10 mouse cellular contexts compared by ENCODE assay signal in the genomic region with DNA sequence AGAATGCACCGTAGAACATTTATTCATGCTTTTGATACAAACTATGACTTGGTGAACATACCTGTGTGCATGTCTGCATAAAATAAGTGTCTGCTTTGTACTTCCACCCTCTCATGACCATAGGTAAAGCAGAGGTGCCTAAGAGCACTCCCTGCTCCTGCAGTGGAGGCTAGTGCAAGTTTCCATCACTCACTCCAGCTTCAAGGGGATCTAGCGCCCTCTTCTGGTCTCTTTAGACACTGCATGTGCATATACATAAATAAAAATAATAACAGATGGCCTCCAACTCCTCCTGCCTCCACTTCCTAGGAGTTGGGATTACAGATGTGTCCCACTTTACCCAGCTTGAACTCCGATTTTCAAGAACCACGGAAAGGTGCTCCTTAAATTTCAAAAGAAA. TPM values are rescaled to one million over a fixed set of nuclear protein-coding genes. Genes with fewer than 3 reads are reported as not detected.
DNase-seq lines count a peak whose midpoint lies in the region; ATAC-seq and TF ChIP-seq lines count a peak whose summit lies in the region.
"Had no signal": no experiment of that assay in that cellular context is flagged by ENCODE, and none has a peak within 500 bp of the region (broad histone marks: within the 10 kb centered on the region; RNA-seq: fewer than 3 reads in every experiment).

No protein-coding gene starts in this region.

- peaks cover 52% of the 10 kb centered on the region for H3K36me3 ChIP-seq in heart, postnatal 0 days (replicated peaks; ENCODE audit: control insufficient read depth, insufficient read depth, low read length)

- H3K9me3 ChIP-seq in heart, postnatal 0 days (replicated peaks; ENCODE audit: control insufficient read depth, low read length), result 0 out of 2 replicates have a peak, but pooled peaks cover 5% of the 10 kb centered on the region
- H3K9me3 ChIP-seq: embryonic facial prominence, embryonic 15.5 days had no signal

- DNase-seq in heart, postnatal 0 days (ENCODE audit: low spot score), result no peak
- DNase-seq in heart, adult 9 months (ENCODE audit: low spot score in 2 of 2), result no peak
- DNase-seq in right cerebral cortex, postnatal 14 days, result peak; percentile 44
- no peak for DNase-seq in right cerebral cortex, postnatal 25 days
- peak; percentile 74 for DNase-seq in c-Kit-positive CD71-positive TER-119-positive erythroid progenitor cells, embryonic 14.5 days (ENCODE audit: low spot score)
- peak; percentile 48 to 74 for DNase-seq in kidney, postnatal 36 days
- peak; percentile 69 for DNase-seq in retina, postnatal 1 day
- no peak for DNase-seq in frontal cortex, postnatal 25 days (ENCODE audit: low spot score in 2 of 2)

- TF ChIP-seq CTCF in heart, postnatal 0 days (IDR thresholded peaks at IDR 0.05; ENCODE audit: low read depth), result peak; percentile 68

- 58% methylated on average over 4 of the region's 4 CpGs for WGBS in heart, postnatal 0 days

- no peak overlapping the region for H3K27ac ChIP-seq in heart, postnatal 0 days (ENCODE audit: low read depth)
- H3K27ac ChIP-seq: embryonic facial prominence, embryonic 15.5 days; limb, embryonic 12.5 days had no signal

- ATAC-seq in heart, postnatal 0 days (ENCODE audit: insufficient read depth, low read depth), result no peak

- no peak for TF ChIP-seq EP300 in heart, postnatal 0 days (IDR thresholded peaks at IDR 0.05; ENCODE audit: low read depth)

- H3K27me3 ChIP-seq in heart, postnatal 0 days (ENCODE audit: control insufficient read depth, insufficient read depth, low read length), result no peaks in the 10 kb centered on the region
- H3K27me3 ChIP-seq: embryonic facial prominence, embryonic 15.5 days; limb, embryonic 12.5 days had no signal

- H3K9ac ChIP-seq in heart, postnatal 0 days (replicated peaks; ENCODE audit: low read depth, low read length), result no peak overlapping the region
- H3K9ac ChIP-seq: embryonic facial prominence, embryonic 15.5 days; limb, embryonic 12.5 days had no signal

- H3K4me1 ChIP-seq in heart, postnatal 0 days (ENCODE audit: control insufficient read depth, insufficient read depth), result no peaks in the 10 kb centered on the region
- H3K4me1 ChIP-seq: embryonic facial prominence, embryonic 15.5 days; limb, embryonic 12.5 days had no signal

- H3K4me3 ChIP-seq in heart, postnatal 0 days (ENCODE audit: low read depth, low read length), result no peak overlapping the region
- H3K4me3 ChIP-seq: embryonic facial prominence, embryonic 15.5 days; limb, embryonic 12.5 days had no signal

- H3K4me2 ChIP-seq in heart, postnatal 0 days (ENCODE audit: low read depth, low read length), result no peak overlapping the region
- H3K4me2 ChIP-seq: embryonic facial prominence, embryonic 15.5 days; limb, embryonic 12.5 days had no signal

RNA-seq across cellular contexts. Expression of a gene that starts 7.9 kb away (rescaled TPM):
- 195 and 349 TPM in 2 replicates for total RNA-seq in heart, postnatal 0 days (2014; rRNA removed; ENCODE audit: low replicate concordance)
- 147 and 157 TPM in 2 replicates for polyA plus RNA-seq in heart, postnatal 0 days (2015; fragmentation: Nextera tagmentation; extraction: Ambion mirVana)

RNA-seq across cellular contexts. Expression of a gene that starts 25.7 kb away (rescaled TPM):
- 10.0 and 23.3 TPM in 2 replicates for total RNA-seq in heart, postnatal 0 days (2014; rRNA removed; ENCODE audit: low replicate concordance)
- 5.4 and 6.7 TPM in 2 replicates for polyA plus RNA-seq in heart, postnatal 0 days (2015; fragmentation: Nextera tagmentation; extraction: Ambion mirVana)

Comparison
In these comparisons a context has a peak if more than half of its experiments do, and no peak if none do; other contexts are left out.
1. DNase-seq: peak in right cerebral cortex, postnatal 14 days (single experiment), c-Kit-positive CD71-positive TER-119-positive erythroid progenitor cells, embryonic 14.5 days (single experiment), kidney, postnatal 36 days (2 of 2) and retina, postnatal 1 day (single experiment); none in heart, postnatal 0 days (single experiment), heart, adult 9 months (0 of 2), right cerebral cortex, postnatal 25 days (single experiment) and frontal cortex, postnatal 25 days (0 of 2).